Mouse (Mus musculus): ENCODE data around the gene Cckar.

The Cckar gene

GRCm38 (mm10) chr5:53671507-53671906, 36.0 kb downstream of the Cckar start:
- no peak for DNase-seq

GRCm38 (mm10) chr5:53670321-53670938, 37.1 kb downstream of the Cckar start:
- DNase-seq = no peak

- DNase-seq = no peak
These were observed 39.5 kb downstream of the Cckar start for GRCm38 (mm10) chr5:53668021-53668420.

GRCm38 (mm10) chr5:53663665-53664064, 43.8 kb downstream of the Cckar start:
- no peak for DNase-seq

GRCm38 (mm10) chr5:53662413-53662812, 45.1 kb downstream of the Cckar start:
- no peak for DNase-seq

GRCm38 (mm10) chr5:53661508-53661907, 46.0 kb downstream of the Cckar start:
- DNase-seq = no peak

GRCm38 (mm10) chr5:53657925-53658324, 49.6 kb downstream of the Cckar start:
- DNase-seq = no peak

- DNase-seq = no peak
These were observed 50.9 kb downstream of the Cckar start for GRCm38 (mm10) chr5:53656596-53656995.

Measured in cerebellum, adult 18-20 months (tissue).